Mouse (Mus musculus): ENCODE measurements around the gene Rplp0.

DNA sequence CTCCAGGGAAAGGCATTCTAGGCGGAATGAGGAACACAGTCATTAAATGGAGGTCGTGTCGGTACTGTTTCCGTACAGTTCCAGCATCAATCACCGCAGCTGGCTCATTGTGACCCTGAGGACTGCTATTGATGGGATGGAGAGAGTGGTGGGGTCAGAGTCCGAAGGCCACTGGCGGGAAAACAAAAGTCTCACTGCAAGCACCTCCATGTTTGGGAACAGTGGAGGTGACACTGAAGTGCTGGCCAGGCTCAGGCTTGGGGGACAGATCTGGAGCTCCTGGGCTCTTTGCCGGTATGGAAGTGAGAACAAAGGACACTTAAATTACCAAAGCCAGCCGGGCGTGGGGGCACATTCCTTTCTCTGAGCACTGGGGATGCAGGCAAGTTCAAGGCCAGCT lies 9.4 kb downstream of the Rplp0 start:
- TF ChIP-seq GATA1 (IDR thresholded peaks at IDR 0.05; ENCODE audit: borderline replicate concordance, low read length) (no peak), FLI1 (IDR thresholded peaks at IDR 0.05; ENCODE audit: low read length) (no peak)
